Mouse (Mus musculus) intestine, embryonic 16.5 days (tissue): ENCODE measurements around the gene Rcsd1. TPM values are rescaled to one million over a fixed set of nuclear protein-coding genes. Genes with fewer than 3 reads are reported as not detected.

Source experiments
- ATAC-seq: fragments of 200-750 bp; cut with Nextera tagmentation; 2 replicates; pipeline ENCODE4 v1.8.0; 2017; ENCODE audit warnings: moderate TSS enrichment, moderate library complexity
- H3K27ac ChIP-seq: fragments of 300-500 bp; sonication (generic); 2 replicates; pipeline ENCODE4 v1.5.1; 2014; ENCODE audit warnings: mild to moderate bottlenecking, low read length
- H3K27me3 ChIP-seq: fragments of 300-500 bp; sonication (generic); replicated peaks from 2 replicates; pipeline ENCODE4 v1.6.1; 2014; ENCODE audit warnings: low read length, control low read depth, mixed read lengths; ENCODE audit not compliant: control insufficient read depth, insufficient read depth
- H3K36me3 ChIP-seq: fragments of 300-500 bp; sonication (generic); 2 replicates; pipeline ENCODE4 v1.6.1; 2014; ENCODE audit warnings: low read length, control low read depth; ENCODE audit not compliant: control insufficient read depth, insufficient read depth
- H3K4me1 ChIP-seq: fragments of 300-500 bp; sonication (generic); 2 replicates; pipeline ENCODE4 v1.6.1; 2014; ENCODE audit warnings: low read length, control low read depth, mixed read lengths; ENCODE audit not compliant: control insufficient read depth, insufficient read depth
- H3K4me2 ChIP-seq: fragments of 300-500 bp; sonication (generic); 2 replicates; pipeline ENCODE4 v1.6.1; 2014; ENCODE audit warnings: low read depth, low read length, control low read depth
- H3K4me3 ChIP-seq: fragments of 300-500 bp; sonication (generic); 2 replicates; pipeline ENCODE4 v1.5.1; 2014; ENCODE audit warnings: mild to moderate bottlenecking, low read length
- H3K9ac ChIP-seq: fragments of 300-500 bp; sonication (generic); 2 replicates; pipeline ENCODE4 v1.6.1; 2014; ENCODE audit warnings: low read depth, low read length
- H3K9me3 ChIP-seq: fragments of 300-500 bp; sonication (generic); 2 replicates; pipeline ENCODE4 v1.6.1; 2016; ENCODE audit warnings: low read length, control low read depth; ENCODE audit not compliant: control insufficient read depth
- WGBS: fragments of 180-500 bp; shearing (Covaris S2); extraction: QIAGEN DNeasy Blood & Tissue Kit; methylation state at CpG from one replicate; pipeline ENCODE4 v1.1.7; 2014; 5-methylcytosine and 5-hydroxymethylcytosine counted together
- polyA plus RNA-seq: library from polyadenylated mRNA; unstranded; fragments of >200 nt; fragmentation: Nextera tagmentation; extraction: Ambion mirVana; gene quantifications from 2 replicates; pipeline ENCODE4 v1.2.1, GENCODE M21; 2015

The Rcsd1 gene
- polyA plus RNA-seq, 1 experiment from 2014 or later = 32.4 TPM

GRCm38 (mm10) chr1:165614793-165615192, 94.8 kb downstream of the Rcsd1 start:
- no peak overlapping the region for H3K4me2 ChIP-seq
- H3K27me3 ChIP-seq = no peaks in the 10 kb centered on the region
- no peak overlapping the region for H3K4me3 ChIP-seq
- H3K9me3 ChIP-seq = 0 out of 2 replicates have a peak, but pooled peaks cover 4% of the 10 kb centered on the region
- peaks cover 11% of the 10 kb centered on the region; the same call in 1 of the 2 replicates for H3K36me3 ChIP-seq
- no peak overlapping the region for H3K27ac ChIP-seq
- ATAC-seq = no peak
- no peak overlapping the region for H3K9ac ChIP-seq
- 93% methylated on average over 3 of the region's 3 CpGs for WGBS
- H3K4me1 ChIP-seq = peaks cover 19% of the 10 kb centered on the region

DNA sequence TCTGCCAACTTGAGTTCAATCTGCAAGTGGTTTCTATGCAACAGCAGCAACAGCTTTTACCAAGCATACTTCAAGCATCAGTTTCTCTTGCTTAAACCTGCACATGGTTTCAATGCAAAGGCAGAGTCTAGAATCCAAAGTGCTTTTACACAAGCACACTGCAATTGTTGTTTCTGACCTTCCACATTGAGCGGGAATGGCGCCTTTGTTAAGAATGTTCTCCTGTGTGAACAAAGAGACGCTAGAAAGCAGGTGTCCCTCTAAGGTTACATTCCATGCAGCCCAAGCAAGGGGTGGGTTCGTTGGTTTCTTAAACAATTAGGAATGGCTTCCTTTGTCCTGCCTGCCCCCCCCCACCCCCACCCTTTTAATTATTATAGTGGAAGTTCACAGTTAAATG, 95.6 kb downstream of the Rcsd1 start:
- H3K4me3 ChIP-seq = no peak overlapping the region
- peaks cover 25% of the 10 kb centered on the region for H3K4me1 ChIP-seq
- no peaks in the 10 kb centered on the region for H3K27me3 ChIP-seq
- peaks cover 11% of the 10 kb centered on the region; the same call in 1 of the 2 replicates for H3K36me3 ChIP-seq
- no peak overlapping the region for H3K4me2 ChIP-seq
- no peak for ATAC-seq
- H3K27ac ChIP-seq = no peak overlapping the region
- no peak overlapping the region for H3K9ac ChIP-seq
- 83% methylated on average over 4 of the region's 4 CpGs for WGBS
- 0 out of 2 replicates have a peak, but pooled peaks cover 4% of the 10 kb centered on the region for H3K9me3 ChIP-seq

GRCm38 (mm10) chr1:165612714-165613113, 96.8 kb downstream of the Rcsd1 start:
- peaks cover 18% of the 10 kb centered on the region for H3K4me1 ChIP-seq
- H3K4me2 ChIP-seq = no peak overlapping the region
- 0 out of 2 replicates have a peak, but pooled peaks cover 4% of the 10 kb centered on the region for H3K9me3 ChIP-seq
- ATAC-seq = no peak
- no peak overlapping the region for H3K27ac ChIP-seq
- H3K4me3 ChIP-seq = no peak overlapping the region
- 61% methylated on average over 5 of the region's 5 CpGs for WGBS
- peaks cover 11% of the 10 kb centered on the region; the same call in 1 of the 2 replicates for H3K36me3 ChIP-seq
- no peaks in the 10 kb centered on the region for H3K27me3 ChIP-seq
- H3K9ac ChIP-seq = no peak overlapping the region

- H3K9me3 ChIP-seq = 0 out of 2 replicates have a peak, but pooled peaks cover 3% of the 10 kb centered on the region
- ATAC-seq = no peak
- H3K27me3 ChIP-seq = no peaks in the 10 kb centered on the region
- peaks cover 7% of the 10 kb centered on the region; the same call in 1 of the 2 replicates for H3K36me3 ChIP-seq
- H3K27ac ChIP-seq = 0 out of 2 replicates have a peak overlapping the region, but pooled peaks have one; percentile 12
- no peak overlapping the region for H3K4me2 ChIP-seq
- 53% methylated on average over 9 of the region's 9 CpGs for WGBS
- H3K9ac ChIP-seq = no peak overlapping the region
- peaks cover 7% of the 10 kb centered on the region; the same call in 1 of the 2 replicates for H3K4me1 ChIP-seq
- no peak overlapping the region for H3K4me3 ChIP-seq
Measured at GRCm38 (mm10) chr1:165610321-165610999, 99.1 kb downstream of the Rcsd1 start.

GRCm38 (mm10) chr1:165609495-165610320, 99.8 kb downstream of the Rcsd1 start:
- 38% methylated on average over 7 of the region's 7 CpGs for WGBS
- Histone ChIP-seq H3K4me1 (peaks cover 7% of the 10 kb centered on the region; the same call in 1 of the 2 replicates), H3K27me3 (no peaks in the 10 kb centered on the region), H3K9me3 (no peaks in the 10 kb centered on the region), H3K4me3 (no peak overlapping the region), H3K4me2 (no peak overlapping the region), H3K9ac (no peak overlapping the region), H3K27ac (no peak overlapping the region), H3K36me3 (0 out of 2 replicates have a peak, but pooled peaks cover 3% of the 10 kb centered on the region)
- ATAC-seq = peak; percentile 33

- Histone ChIP-seq H3K4me1 (peaks cover 7% of the 10 kb centered on the region; the same call in 1 of the 2 replicates), H3K9ac (no peak overlapping the region), H3K27ac (no peak overlapping the region), H3K27me3 (no peaks in the 10 kb centered on the region), H3K4me3 (no peak overlapping the region), H3K36me3 (peaks cover 2% of the 10 kb centered on the region; the same call in 1 of the 2 replicates), H3K4me2 (no peak overlapping the region), H3K9me3 (no peaks in the 10 kb centered on the region)
- WGBS = 53% methylated on average over 4 of the region's 4 CpGs
- ATAC-seq = peak; percentile 45; the same call in 1 of the 2 replicates
Measured at GRCm38 (mm10) chr1:165608904-165609303, 100.7 kb downstream of the Rcsd1 start.

- peaks cover 13% of the 10 kb centered on the region; the same call in 1 of the 2 replicates for H3K36me3 ChIP-seq
- no peak overlapping the region for H3K27ac ChIP-seq
- 81% methylated on average over 6 of the region's 6 CpGs for WGBS
Measured at GRCm38 (mm10) chr1:165605774-165606173, 103.8 kb downstream of the Rcsd1 start.

DNA sequence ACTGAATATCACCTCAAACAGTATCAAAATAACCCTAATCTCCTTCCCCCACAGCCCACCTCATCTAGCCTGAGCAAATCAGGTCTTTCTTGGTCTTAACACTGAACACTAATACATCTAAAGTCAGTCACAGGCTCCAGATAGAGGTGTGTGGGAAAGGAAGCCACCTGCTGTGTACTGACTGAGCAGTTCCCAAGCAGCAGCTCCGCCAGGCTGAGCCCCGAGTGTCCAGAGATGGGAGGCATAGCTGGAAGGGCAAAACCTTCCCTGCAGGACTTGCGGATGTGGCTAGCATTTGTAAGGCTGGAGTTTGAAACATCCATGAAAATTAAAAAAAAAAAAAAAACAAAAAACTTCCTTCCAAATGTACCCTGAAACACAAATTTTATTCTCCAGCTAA, 104.4 kb downstream of the Rcsd1 start:
- peaks cover 13% of the 10 kb centered on the region; the same call in 1 of the 2 replicates for H3K36me3 ChIP-seq
- no peaks in the 10 kb centered on the region for H3K27me3 ChIP-seq
- 0 out of 2 replicates have a peak, but pooled peaks cover 7% of the 10 kb centered on the region for H3K4me1 ChIP-seq
- H3K4me2 ChIP-seq = no peak overlapping the region
- ATAC-seq = no peak
- H3K9me3 ChIP-seq = no peaks in the 10 kb centered on the region
- H3K9ac ChIP-seq = no peak overlapping the region
- no peak overlapping the region for H3K27ac ChIP-seq
- 89% methylated on average over 3 of the region's 3 CpGs for WGBS
- no peak overlapping the region for H3K4me3 ChIP-seq

More at GRCm38 (mm10) chr1:165605774-165606173, 103.8 kb downstream of the Rcsd1 start:
- ATAC-seq = no peak
- H3K4me2 ChIP-seq = no peak overlapping the region
- H3K4me3 ChIP-seq = no peak overlapping the region
- no peaks in the 10 kb centered on the region for H3K9me3 ChIP-seq
- peaks cover 7% of the 10 kb centered on the region; the same call in 1 of the 2 replicates for H3K4me1 ChIP-seq
- no peaks in the 10 kb centered on the region for H3K27me3 ChIP-seq
- H3K9ac ChIP-seq = no peak overlapping the region

DNA sequence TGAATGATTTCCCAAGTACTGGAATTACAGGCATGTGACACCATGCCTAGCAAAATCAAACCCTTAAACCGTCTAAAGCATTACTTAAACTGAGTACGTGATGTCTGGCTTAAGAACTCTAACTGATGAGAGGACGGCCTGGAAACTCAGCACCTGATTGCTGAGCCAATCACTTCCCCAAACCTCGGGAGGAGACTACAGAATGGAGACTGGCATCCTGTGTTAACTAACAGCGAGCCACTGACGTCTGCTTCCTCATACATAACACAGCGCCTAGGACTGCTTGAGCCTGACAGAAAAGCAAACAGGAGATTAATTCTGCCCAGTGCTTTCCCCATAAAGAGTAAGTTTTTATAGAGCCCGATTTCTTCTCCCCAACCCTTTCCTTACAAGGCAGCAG, 105.4 kb downstream of the Rcsd1 start:
- H3K4me2 ChIP-seq = no peak overlapping the region
- H3K36me3 ChIP-seq = peaks cover 13% of the 10 kb centered on the region; the same call in 1 of the 2 replicates
- no peaks in the 10 kb centered on the region for H3K27me3 ChIP-seq
- H3K27ac ChIP-seq = no peak overlapping the region
- WGBS = 84% methylated on average over 8 of the region's 8 CpGs
- no peaks in the 10 kb centered on the region for H3K9me3 ChIP-seq
- H3K4me3 ChIP-seq = no peak overlapping the region
- H3K9ac ChIP-seq = no peak overlapping the region
- ATAC-seq = no peak
- H3K4me1 ChIP-seq = 0 out of 2 replicates have a peak, but pooled peaks cover 2% of the 10 kb centered on the region
